Mouse (Mus musculus): ENCODE data around the gene Gm13090. TPM values are rescaled to one million over a fixed set of nuclear protein-coding genes. Genes with fewer than 3 reads are reported as not detected.
A peak's percentile ranks its signal among the peaks of the same experiment; 100 is the strongest.

Gm13090 gene
- polyA plus RNA-seq, 1 experiment from 2014 or later = not detected

DNA sequence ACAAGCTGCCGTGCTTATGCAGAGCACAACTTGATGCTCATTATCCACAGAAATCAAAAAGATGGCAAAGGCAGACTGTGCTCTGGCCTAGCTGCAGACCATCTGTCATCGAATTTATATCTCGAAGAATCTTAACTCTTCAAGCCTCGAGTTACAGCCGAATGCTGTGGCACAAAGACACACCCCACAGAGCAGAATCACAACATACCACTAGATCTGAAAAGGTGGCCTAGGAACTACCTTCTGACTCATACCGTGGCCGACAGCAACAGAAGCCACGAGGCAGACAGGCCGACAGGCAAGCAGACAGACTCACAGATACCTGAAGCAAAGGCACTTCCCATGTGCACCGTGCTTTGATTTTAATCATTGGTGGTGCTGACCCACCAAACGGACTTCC is 14.3 kb downstream of the Gm13090 start:
- Histone ChIP-seq H3K9me3 (no peaks in the 10 kb centered on the region), H3K4me3 (no peak overlapping the region), H3K27me3 (peaks cover 32% of the 10 kb centered on the region), H3K27ac (no peak overlapping the region), H3K4me2 (no peak overlapping the region), H3K36me3 (no peaks in the 10 kb centered on the region), H3K9ac (no peak overlapping the region), H3K4me1 (peaks cover 7% of the 10 kb centered on the region)
- WGBS = 73% methylated on average over 11 of the region's 11 CpGs
- ATAC-seq (ENCODE audit: borderline replicate concordance, extremely low read depth, low FRiP score, low TSS enrichment) = no peak

DNA sequence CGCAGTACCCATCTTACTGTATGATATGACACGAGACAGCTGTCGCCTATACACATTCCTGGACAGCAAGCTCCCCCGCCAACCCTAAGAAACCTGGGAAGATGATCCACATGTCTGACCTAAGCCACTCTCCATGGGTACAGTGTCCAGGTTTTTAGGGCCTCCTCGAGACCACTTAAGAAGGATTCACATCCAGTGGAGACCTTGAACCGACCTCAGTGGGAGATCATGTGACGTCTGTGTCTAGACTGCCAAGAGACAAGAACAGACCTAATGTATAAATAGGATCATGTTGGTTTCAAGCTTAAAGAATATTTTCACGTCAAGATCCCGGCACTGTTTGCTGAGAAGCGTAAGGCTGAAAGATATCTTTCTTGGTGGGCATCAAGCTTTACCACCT is 14.8 kb downstream of the Gm13090 start:
- Histone ChIP-seq H3K36me3 (no peaks in the 10 kb centered on the region), H3K9me3 (no peaks in the 10 kb centered on the region), H3K27me3 (peaks cover 37% of the 10 kb centered on the region), H3K4me2 (no peak overlapping the region), H3K4me3 (no peak overlapping the region), H3K9ac (no peak overlapping the region), H3K27ac (no peak overlapping the region), H3K4me1 (peaks cover 12% of the 10 kb centered on the region)
- WGBS = 63% methylated on average over 10 of the region's 10 CpGs
- no peak for ATAC-seq (ENCODE audit: borderline replicate concordance, extremely low read depth, low FRiP score, low TSS enrichment)

- WGBS = 67% methylated on average over 6 of the region's 6 CpGs
- no peak for ATAC-seq (ENCODE audit: borderline replicate concordance, extremely low read depth, low FRiP score, low TSS enrichment)
- no peak overlapping the region for H3K4me3 ChIP-seq
- peaks cover 54% of the 10 kb centered on the region for H3K27me3 ChIP-seq
- no peaks in the 10 kb centered on the region for H3K9me3 ChIP-seq
- H3K4me1 ChIP-seq = peaks cover 16% of the 10 kb centered on the region
- no peak overlapping the region for H3K9ac ChIP-seq
- H3K36me3 ChIP-seq = no peaks in the 10 kb centered on the region
- H3K4me2 ChIP-seq = no peak overlapping the region
- H3K27ac ChIP-seq = no peak overlapping the region
Measured at GRCm38 (mm10) chr4:151105886-151106285, 16.5 kb downstream of the Gm13090 start.

- no peak overlapping the region for H3K9ac ChIP-seq
- H3K4me3 ChIP-seq = no peak overlapping the region
- H3K4me1 ChIP-seq = peaks cover 16% of the 10 kb centered on the region
- peaks cover 60% of the 10 kb centered on the region for H3K27me3 ChIP-seq
- H3K4me2 ChIP-seq = no peak overlapping the region
- no peak for ATAC-seq (ENCODE audit: borderline replicate concordance, extremely low read depth, low FRiP score, low TSS enrichment)
- H3K36me3 ChIP-seq = no peaks in the 10 kb centered on the region
- no peaks in the 10 kb centered on the region for H3K9me3 ChIP-seq
- 32% methylated on average over 10 of the region's 10 CpGs for WGBS
- H3K27ac ChIP-seq = no peak overlapping the region
Measured at GRCm38 (mm10) chr4:151106468-151106867, 17.1 kb downstream of the Gm13090 start.

- Histone ChIP-seq H3K27ac (no peak overlapping the region), H3K36me3 (no peaks in the 10 kb centered on the region), H3K9me3 (no peaks in the 10 kb centered on the region), H3K4me1 (peaks cover 16% of the 10 kb centered on the region), H3K4me2 (peak overlapping the region; percentile 99), H3K9ac (peak overlapping the region; percentile 53), H3K27me3 (peaks cover 64% of the 10 kb centered on the region), H3K4me3 (peak overlapping the region; percentile 64)
- 3% methylated on average over 60 of the region's 60 CpGs for WGBS
- ATAC-seq (ENCODE audit: borderline replicate concordance, extremely low read depth, low FRiP score, low TSS enrichment) = no peak
Measured at GRCm38 (mm10) chr4:151107131-151108001, 18.0 kb downstream of the Gm13090 start.

GRCm38 (mm10) chr4:151108028-151108771 is 18.8 kb downstream of the Gm13090 start:
- Histone ChIP-seq H3K4me3 (peak overlapping the region; percentile 64), H3K9ac (peak overlapping the region; percentile 53), H3K36me3 (no peaks in the 10 kb centered on the region), H3K4me2 (peak overlapping the region; percentile 99), H3K4me1 (peaks cover 16% of the 10 kb centered on the region), H3K9me3 (no peaks in the 10 kb centered on the region), H3K27ac (no peak overlapping the region), H3K27me3 (peaks cover 64% of the 10 kb centered on the region)
- peak; percentile 98 for ATAC-seq (ENCODE audit: borderline replicate concordance, extremely low read depth, low FRiP score, low TSS enrichment)
- WGBS = under 1% methylated on average over 100 of the region's 101 CpGs

DNA sequence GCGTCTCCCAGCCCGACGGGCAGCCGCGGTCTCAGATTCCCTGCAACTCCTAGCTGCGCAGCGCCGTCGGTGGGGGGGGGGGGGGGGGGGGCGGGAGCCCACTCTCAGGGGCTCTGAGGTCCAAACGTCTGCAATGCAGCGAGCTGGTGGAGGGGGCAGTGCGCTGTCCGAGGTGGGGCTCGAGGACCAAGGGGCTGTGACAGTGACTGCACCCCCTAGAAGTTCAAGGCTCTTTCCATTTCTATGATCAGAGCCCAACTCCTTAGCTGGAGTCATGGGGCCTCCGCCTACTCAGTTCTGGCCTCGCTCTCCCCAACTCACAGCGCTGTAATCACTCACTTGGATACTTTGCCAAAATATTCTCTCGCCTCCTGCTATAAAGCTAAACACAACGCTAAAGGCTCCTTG is 19.5 kb downstream of the Gm13090 start:
- peaks cover 16% of the 10 kb centered on the region for H3K4me1 ChIP-seq
- WGBS = 2% methylated on average over 16 of the region's 20 CpGs
- no peak overlapping the region for H3K27ac ChIP-seq
- no peaks in the 10 kb centered on the region for H3K36me3 ChIP-seq
- H3K9ac ChIP-seq = 0 out of 2 replicates have a peak overlapping the region, but pooled peaks have one; percentile 17
- H3K4me3 ChIP-seq = peak overlapping the region; percentile 64
- H3K9me3 ChIP-seq = no peaks in the 10 kb centered on the region
- peak; percentile 51 for ATAC-seq (ENCODE audit: borderline replicate concordance, extremely low read depth, low FRiP score, low TSS enrichment)
- peak overlapping the region; percentile 99 for H3K4me2 ChIP-seq
- peaks cover 64% of the 10 kb centered on the region for H3K27me3 ChIP-seq

GRCm38 (mm10) chr4:151111226-151111625 is 21.9 kb downstream of the Gm13090 start:
- H3K36me3 ChIP-seq = no peaks in the 10 kb centered on the region
- no peak for ATAC-seq (ENCODE audit: borderline replicate concordance, extremely low read depth, low FRiP score, low TSS enrichment)
- peaks cover 54% of the 10 kb centered on the region for H3K27me3 ChIP-seq
- no peak overlapping the region for H3K27ac ChIP-seq
- no peaks in the 10 kb centered on the region for H3K9me3 ChIP-seq
- H3K4me3 ChIP-seq = no peak overlapping the region
- peaks cover 16% of the 10 kb centered on the region for H3K4me1 ChIP-seq
- 48% methylated on average over 8 of the region's 8 CpGs for WGBS
- H3K9ac ChIP-seq = no peak overlapping the region
- no peak overlapping the region for H3K4me2 ChIP-seq

DNA sequence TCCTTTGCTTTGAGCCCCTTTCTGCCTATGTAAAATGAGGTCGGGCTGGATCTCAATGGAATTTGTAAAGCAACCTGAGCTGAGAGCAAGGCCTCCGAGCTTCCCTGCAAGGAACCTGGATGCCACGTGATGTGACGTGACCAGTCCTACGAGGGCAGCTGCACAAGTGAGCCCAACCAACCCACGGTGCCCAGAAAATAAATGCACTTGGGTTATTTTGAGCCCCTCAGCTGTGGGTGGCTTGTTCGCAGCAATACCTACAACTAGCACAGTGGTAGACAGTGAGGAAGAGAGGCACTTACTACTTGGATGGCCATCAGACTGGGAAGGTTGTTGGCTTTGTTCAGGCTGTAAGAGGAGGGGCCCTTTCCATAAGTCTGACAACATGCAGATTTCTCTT is 25.2 kb downstream of the Gm13090 start:
- ATAC-seq (ENCODE audit: borderline replicate concordance, extremely low read depth, low FRiP score, low TSS enrichment) = no peak
- Histone ChIP-seq H3K4me2 (no peak overlapping the region), H3K9me3 (no peaks in the 10 kb centered on the region), H3K4me1 (no peaks in the 10 kb centered on the region; the same call in 1 of the 2 replicates), H3K4me3 (no peak overlapping the region), H3K27me3 (peaks cover 23% of the 10 kb centered on the region), H3K27ac (no peak overlapping the region), H3K9ac (no peak overlapping the region), H3K36me3 (no peaks in the 10 kb centered on the region)
- 80% methylated on average over 7 of the region's 7 CpGs for WGBS

DNA sequence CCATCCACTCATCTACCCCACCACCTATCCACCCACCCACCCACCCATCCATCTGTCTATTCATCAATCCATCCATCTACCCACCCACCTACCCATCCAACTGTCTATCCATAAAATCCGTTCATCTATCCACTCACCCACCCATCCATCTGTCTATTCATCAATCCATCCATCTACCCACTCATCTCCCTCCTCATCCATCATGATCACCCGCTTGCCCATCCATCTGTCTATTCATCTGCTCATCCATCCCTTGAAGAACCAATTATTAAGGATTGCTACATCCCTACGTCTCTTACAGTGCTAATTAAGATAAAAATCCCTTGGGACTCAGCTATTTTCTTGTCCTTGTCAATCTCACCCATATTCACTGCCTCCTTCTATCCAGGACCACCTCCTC is 29.5 kb downstream of the Gm13090 start:
- 86% methylated on average over 3 of the region's 3 CpGs for WGBS
- no peaks in the 10 kb centered on the region for H3K36me3 ChIP-seq
- H3K4me3 ChIP-seq = no peak overlapping the region

GRCm38 (mm10) chr4:151127636-151128548 is 38.5 kb downstream of the Gm13090 start:
- Histone ChIP-seq H3K27ac (no peak overlapping the region), H3K4me1 (peaks cover 10% of the 10 kb centered on the region; the same call in 1 of the 2 replicates)

More for the DNA sequence above, 29.5 kb downstream of the Gm13090 start:
- Histone ChIP-seq H3K27me3 (no peaks in the 10 kb centered on the region), H3K4me1 (no peaks in the 10 kb centered on the region), H3K4me2 (no peak overlapping the region), H3K9me3 (no peaks in the 10 kb centered on the region), H3K9ac (no peak overlapping the region), H3K27ac (no peak overlapping the region)
- ATAC-seq (ENCODE audit: borderline replicate concordance, extremely low read depth, low FRiP score, low TSS enrichment) = no peak

More at GRCm38 (mm10) chr4:151127636-151128548, 38.5 kb downstream of the Gm13090 start:
- peak overlapping the region; percentile 61 for H3K4me3 ChIP-seq
- no peaks in the 10 kb centered on the region; the same call in 1 of the 2 replicates for H3K27me3 ChIP-seq
- no peaks in the 10 kb centered on the region for H3K9me3 ChIP-seq
- ATAC-seq (ENCODE audit: borderline replicate concordance, extremely low read depth, low FRiP score, low TSS enrichment) = peak; percentile 38; the same call in 1 of the 2 replicates
- H3K4me2 ChIP-seq = peak overlapping the region; percentile 99
- peak overlapping the region; percentile 60 for H3K9ac ChIP-seq
- 10% methylated on average over 9 of the region's 10 CpGs for WGBS
- H3K36me3 ChIP-seq = no peaks in the 10 kb centered on the region

Measured in lung, embryonic 15.5 days (tissue).